Mouse (Mus musculus) layer of hippocampus, postnatal 14 days (tissue): ENCODE results near the gene U2af1. TPM values are rescaled to one million over a fixed set of nuclear protein-coding genes. Genes with fewer than 3 reads are reported as not detected.
"Not testable (repeated sequence)": the region's sequence is repeated elsewhere in the genome, so short reads cannot be mapped to it uniquely, and the experiment has no call there.

Experiments
- DNase-seq, 2 experiments: peaks; one replicate each; pipeline ENCODE4 v3.0.0; 2021 to 2022; ENCODE audit warnings: low spot score in 2 of 2, mixed read lengths in 1 of 2
- long read RNA-seq, 2 experiments: library from polyadenylated mRNA; stranded (forward); transcript quantifications; one replicate each; pipeline ENCODE4 v2.0.0; 2021
- total RNA-seq, 2 experiments: library from RNA; stranded (reverse); gene quantifications; 2 replicates each; pipeline ENCODE4 v1.2.3; 2021

U2af1 gene
- 100 to 1,000 TPM; 112 to 130 TPM for total RNA-seq
- long read RNA-seq, experiment 1, transcript U2af1-201 (8 exons, 1,046 nt): major isoform, 18 of 25 reads
- long read RNA-seq, experiment 1, partial matches to known transcripts: 0 of 25 reads
- long read RNA-seq, experiment 1, other reads (novel, unspliced or antisense): 2 of 25 reads
- long read RNA-seq, experiment 2, transcript U2af1-201 (8 exons, 1,046 nt): major isoform, 23 of 41 reads
- long read RNA-seq, experiment 2, transcript U2af1-202 (8 exons, 923 nt): minor isoform, 8 of 41 reads
- long read RNA-seq, experiment 2, partial matches to known transcripts: 1 of 41 reads
- long read RNA-seq, experiment 2, other reads (novel, unspliced or antisense): 4 of 41 reads

DNA sequence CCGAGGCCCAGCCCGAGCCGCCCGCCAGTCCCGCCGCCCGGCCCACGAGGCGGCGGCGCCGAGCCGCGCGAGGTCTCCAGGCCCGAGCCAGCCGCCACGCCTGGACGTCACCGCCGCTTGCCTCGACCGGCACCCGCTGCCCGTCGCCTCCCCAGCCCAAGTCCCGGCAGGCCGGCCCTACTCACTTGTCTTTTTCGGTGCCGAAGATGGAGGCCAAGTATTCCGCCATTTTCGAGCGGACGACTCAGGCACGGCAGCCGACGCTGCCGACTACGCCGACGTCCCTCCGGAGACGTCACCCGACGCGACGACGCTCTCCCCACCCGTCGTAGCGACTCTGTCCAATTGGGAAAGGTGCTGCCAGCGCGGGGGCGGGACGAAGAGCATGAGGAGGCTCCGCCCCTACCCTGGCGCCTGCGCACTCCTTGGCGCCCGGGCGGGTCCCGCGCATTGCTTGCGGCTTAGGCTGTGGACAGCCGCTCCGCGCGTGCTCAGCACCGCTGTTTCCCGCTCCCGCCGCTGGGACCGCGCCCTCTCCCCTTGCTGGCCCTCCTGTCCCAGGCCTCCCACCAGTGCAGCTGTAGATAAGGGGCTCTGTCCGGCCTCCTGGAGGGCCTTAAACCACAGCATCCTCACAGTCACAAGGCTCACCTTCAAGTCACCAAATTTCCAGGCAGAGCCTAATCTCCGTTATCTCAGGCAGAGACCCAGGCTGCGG, at the start of gene U2af1:
Gene U2af1 (minus strand): TSS at position 425 of the 718 bp plus-strand sequence.
- DNase-seq: peak; percentile 99

DNA sequence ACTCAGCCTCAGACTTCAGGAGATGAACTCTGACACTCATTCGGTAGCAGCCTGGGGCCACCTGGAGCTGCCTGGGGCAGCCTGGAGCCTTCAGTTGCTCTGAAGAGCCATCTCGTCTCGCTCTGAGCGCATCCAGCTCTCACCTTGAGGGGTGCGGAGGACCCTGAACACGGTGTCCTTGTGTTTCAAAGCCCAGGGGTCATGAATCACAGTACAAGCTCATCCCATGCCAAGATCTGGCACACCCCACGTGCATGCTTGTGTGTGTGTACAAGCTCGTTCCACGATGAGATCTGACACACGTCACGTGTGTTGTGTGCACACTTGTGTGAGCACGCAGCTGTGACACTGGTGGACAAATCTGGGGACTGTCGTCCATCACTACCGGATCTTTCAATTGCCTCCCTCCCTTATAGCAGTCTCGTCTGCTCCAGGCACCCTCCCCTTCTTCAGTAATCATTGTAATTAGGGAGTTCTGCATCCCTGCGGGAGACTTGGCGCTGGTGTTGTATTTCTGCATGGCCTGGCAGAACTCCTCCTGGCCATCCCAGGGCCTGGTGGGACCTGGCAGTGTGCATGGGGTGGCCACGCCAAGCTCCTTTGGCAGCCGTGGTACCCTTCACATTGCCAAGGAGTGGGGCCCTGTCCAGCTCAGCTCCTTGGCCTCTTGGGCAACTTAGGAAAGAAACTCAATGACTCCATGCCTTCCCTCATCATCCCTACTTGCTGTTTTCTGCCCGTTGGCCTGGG, 46.8 kb upstream of the U2af1 start:
- peak; percentile 64 to 84 for DNase-seq

DNA sequence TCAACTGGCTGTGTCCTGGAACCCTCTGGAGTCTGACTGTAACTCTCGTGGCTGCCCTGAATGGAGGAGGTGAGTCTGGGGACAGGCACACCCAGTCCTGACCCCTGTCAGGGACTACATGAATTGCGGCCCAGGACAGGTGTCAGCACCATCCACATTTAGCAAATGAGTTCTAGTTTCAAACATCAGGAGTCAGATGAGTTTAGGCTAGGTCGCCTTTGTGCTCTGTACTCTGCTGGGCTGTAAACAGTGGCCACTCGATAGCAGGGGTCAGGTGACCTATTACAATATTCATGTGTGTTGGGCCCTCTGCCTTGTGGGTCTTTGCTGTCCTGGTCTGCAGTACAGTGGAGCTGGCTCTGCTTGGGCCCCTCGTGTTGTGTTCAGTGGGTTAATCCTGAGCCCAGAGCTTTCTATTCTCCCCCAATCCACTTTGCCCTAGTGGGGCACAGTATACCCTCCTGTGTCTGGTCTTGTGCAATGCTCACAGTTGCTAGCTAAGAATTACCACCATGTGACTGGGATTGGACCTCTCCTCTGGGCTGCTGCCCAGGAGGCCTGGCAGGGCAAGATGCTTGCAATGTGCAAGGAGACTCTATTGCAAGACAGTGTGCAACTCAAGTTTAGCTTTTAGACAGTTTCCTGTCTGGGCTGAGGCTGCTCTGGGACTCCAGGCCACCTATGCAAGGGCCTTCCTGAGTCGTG, 44.7 kb upstream of the U2af1 start:
- peak in 1 of 2 experiments; percentile 21 for DNase-seq

DNA sequence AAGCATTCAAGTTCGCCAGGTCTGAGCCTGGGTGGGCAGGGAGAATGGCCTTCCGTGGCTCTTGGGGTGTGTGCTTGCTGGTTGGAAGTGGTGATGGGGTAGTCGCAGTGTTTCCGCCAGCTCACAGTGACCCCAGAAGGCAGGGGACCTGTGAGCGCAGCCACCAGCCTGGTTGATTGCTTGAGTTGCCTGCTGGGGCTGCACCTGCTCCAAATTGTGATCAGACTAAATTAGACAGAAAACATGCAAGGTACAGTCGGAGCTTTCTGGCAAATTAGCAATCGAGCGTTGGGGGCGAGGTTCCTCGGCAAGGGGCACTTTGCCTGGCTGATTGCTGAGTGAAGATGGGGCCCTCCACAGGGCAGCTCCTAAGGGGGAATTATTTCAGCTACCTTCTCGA, 39.7 kb upstream of the U2af1 start:
- DNase-seq: no peak

DNA sequence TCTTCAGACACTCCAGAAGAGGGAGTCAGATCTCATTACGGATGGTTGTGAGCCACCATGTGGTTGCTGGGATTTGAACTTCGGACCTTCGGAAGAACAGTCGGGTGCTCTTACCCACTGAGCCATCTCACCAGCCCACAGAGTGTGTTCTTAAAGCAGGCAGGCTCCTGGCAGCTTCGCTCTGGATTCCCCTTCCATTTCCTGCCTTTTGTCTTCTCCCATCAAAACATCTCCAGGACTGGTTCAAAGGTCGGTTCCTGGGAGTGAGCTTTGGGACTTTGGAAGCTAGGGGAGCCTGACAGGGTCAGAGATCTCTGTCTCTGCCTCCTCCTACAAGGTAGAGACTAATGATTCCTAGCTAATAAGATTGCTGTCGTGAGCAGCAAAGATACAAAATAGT, 36.7 kb upstream of the U2af1 start:
- DNase-seq: not testable (repeated sequence)

DNA sequence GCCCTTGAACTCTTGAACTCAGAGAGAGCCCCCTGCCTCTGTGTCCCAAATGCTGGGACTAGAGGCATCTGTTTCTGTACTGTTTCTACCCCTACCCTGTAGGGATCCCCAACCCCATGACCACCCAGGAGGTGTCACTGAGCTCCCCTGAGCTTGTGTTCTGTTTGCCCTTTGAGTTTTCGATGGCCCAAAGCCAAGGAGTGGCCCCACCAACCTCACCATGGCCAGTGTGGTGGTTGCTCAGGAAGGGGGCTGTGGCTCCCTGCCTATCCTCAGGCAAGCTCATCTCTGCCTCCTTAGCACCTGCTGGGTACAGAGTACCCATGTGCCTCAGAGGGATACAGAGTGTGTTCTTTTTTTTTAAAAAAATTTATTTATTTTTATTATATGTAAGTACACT, 36.3 kb upstream of the U2af1 start:
- no peak for DNase-seq

DNA sequence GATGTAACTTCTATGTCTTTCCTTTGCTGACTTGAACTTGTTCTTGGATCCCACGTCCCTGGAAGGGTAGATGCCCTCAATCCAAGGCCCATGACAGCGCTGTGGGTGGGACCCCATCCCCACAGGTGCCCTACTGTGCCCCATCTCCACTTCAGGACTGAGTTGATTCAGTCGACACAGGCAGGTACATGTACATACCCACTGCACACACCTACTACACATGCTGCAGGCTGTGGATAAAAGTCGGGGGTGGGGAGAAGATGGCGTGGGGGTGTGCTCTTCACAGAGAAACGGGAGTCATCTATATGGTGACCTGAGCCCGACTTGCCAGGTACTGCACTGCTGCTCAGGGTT, 35.3 kb upstream of the U2af1 start:
- no peak for DNase-seq

DNA sequence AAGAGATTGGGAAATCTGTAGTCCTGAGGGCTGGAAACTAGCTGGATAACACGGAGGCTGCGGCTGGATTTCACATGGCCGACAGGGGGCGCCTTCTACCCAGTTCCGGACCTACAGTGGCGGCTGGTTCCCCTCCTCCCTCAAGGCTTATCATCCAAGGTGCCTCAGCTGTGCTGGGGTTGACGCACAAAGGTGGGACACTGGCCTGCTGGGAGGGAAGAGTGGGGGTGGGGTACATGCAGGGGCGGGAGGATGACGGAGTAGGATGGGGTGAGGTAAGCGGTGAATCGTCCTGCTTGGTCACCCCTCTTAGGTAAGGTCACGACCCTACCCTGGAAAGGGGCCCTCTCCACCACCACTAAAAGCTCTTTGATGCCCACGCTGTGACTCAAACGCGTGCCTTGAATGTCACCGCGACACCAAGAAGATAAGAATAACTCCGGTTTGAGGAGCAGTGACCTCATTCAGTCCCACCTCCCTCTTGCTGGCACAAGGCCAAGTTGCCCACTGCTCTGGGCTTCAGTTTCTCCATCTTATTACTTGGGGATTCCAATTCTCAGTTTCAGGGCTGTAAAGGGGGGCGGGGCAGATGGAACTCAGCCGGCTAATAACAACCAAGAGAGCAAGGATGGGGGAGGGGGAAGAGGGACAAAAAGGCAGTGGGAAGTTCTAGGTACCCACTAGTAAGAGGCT, 34.8 kb upstream of the U2af1 start:
- DNase-seq: peak; percentile 68 to 71

DNA sequence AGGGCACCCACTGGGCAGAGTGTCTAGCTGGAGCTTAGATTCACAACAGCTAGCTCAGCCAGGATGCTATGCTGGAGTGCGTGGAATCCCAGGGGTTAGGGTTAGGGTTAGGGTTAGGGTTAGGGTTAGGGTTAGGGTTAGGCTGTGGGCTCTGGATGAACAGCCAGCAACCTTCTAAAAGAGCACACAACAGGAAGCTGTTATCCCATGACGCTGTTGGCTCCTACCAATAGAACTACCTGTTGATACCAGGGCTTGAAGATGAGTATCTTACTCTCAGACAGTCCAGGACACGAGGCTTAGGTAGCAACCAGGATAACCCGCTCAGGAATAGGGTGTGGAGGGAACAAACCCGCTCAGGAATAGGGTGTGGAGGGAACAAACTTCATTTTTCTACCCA, 34.2 kb upstream of the U2af1 start:
- DNase-seq: no peak

DNA sequence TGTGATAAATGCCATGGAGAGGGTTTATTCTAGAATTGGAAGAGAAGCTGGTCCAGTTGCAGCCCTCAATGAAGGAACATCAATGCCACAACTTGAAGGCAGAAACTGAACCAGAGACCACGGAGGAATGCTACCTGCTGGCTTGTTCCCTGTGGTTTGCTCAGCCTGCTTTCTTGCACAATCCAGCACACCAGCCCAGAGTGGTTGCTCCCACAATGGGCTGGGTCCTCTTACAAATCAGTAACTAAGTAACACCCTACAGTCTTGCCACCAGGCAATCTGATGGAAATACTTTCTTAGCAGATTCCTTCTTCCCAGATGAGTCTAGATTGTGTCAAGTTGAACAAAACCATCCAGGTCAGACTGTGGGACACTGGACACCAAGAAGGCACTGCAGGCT, 30.9 kb upstream of the U2af1 start:
- no peak for DNase-seq

DNA sequence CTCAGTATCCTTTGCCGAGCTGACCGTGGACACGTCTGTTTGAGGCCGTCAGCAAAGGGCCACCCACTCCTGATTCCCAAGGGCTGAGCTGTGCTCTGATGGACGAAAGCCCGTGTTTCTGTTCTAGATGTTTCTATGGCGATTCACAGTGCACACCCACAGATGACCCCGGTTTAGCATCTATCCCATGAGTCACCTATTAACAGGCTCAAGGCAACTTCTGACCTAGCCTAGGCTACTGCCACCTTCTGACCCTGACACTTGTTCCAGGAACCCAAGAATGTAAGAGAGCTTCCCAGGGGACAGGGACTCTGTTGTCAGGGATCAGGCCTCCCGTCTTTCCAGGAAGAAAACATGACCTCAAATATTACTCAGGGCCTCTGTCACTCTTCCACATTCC, 29.4 kb upstream of the U2af1 start:
- DNase-seq: no peak

DNA sequence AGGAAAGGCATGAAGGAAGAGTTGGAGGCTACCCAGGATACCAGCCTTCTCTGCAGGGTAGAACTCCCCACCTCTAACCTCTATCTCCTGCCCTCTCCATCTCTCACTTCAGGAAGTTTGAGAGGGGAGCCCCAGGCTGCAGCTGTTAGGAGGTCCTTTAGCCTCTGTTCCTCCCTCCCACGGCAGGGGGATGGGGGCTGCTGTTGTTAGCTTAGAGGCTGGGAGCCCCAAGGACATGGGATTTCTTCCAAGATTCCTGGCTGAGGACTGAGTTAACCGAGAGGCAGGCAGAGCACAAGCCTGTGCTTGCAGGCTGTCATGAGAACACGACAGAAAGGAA, 27.5 kb upstream of the U2af1 start:
- DNase-seq: no peak

DNA sequence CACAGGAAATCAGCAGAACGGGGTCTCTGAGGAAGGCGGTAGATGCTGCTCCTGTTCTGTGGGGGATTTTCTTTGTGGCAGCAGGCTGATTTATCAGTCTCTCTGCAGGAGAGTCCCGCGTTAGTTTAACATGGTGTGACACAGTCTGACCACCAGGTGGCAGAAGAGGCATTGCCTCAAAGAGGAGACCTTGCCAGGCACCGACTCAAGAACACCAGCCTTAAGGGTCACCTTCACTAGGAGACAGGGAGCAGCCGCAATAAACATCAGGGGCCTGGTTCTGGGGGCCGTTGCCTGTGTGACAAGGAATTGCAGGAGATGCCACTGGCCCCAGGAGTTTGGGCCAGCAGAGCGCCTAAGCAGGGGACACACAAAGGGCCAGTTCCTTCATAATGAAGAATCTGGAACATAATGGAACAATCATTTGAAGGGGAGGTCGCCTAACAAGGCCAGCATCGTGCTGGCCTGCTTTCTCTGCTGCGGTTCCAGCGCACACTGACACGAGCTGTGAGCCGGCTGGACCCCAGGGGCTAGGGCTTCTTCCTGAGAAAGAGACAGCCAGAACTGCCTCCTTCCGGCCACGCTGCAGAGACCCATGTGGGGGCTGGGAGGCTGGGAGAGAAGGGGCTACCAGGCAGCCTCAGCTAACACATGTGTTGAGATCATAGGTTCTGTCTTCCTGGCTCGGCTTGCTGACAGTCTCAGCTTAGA, 27.0 kb upstream of the U2af1 start:
- peak; percentile 85 to 91 for DNase-seq

DNA sequence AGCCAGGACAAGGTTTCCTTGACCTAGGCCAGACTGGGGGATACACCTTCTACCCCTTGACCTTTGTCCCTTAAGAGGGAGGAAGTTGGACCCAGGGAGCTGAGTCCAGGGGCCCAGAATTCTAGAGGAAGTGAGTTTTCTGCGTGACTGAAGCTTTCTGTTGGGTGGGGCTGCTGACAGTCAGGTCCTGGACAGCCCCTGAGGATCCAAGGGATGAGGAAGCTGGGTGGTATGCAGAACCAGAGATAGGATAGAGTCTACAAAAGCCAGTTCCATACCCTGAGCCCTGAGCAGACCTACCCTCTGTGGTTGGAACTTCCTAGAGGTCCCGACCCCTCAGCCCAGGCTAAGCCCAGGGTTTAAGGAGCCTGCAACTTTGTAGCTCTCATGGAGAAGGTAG, 21.8 kb upstream of the U2af1 start:
- no peak for DNase-seq

DNA sequence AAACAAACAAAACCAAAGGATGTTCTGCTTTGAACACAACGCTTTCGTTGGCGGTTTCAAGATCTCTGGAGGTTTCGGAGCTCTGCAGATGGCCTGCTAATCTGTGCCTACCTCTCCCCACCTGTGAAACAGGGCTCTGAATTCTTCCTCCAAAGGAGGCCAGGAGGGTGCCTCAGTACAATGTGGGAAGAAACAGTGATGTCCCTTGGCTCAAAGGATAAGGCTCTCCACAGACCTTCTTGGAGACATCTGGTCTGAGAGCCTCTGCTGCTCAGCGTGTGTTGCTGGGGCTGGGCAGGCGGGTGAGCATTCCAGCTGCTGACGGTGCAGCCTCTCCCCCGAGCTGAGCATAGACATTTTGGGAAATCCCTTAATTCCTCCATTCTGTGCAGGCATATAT, 18.8 kb upstream of the U2af1 start, which contains the start of gene Cryaa:
Gene Cryaa (plus strand): TSS at position 301 of the 400 bp plus-strand sequence.
- DNase-seq: no peak

DNA sequence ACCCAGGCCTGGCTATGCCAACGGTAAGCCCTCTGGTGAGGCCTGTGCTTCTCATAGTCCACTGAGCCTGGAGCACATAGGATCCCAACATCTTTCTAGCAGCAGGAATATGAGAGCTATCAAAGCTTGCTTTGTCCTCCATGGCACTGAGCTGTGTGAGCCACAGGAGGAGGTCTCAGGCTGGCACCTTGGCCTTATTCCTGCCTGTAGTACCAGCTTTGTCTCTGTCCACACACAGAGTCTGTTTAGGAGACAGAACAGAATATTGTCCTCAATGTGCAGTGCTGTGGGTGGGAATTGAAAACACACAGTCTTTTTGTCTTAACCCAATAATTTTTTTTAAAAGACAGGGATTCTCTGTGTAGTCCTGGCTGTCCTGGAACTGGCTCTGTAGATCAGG, 15.7 kb upstream of the U2af1 start:
- DNase-seq: no peak

DNA sequence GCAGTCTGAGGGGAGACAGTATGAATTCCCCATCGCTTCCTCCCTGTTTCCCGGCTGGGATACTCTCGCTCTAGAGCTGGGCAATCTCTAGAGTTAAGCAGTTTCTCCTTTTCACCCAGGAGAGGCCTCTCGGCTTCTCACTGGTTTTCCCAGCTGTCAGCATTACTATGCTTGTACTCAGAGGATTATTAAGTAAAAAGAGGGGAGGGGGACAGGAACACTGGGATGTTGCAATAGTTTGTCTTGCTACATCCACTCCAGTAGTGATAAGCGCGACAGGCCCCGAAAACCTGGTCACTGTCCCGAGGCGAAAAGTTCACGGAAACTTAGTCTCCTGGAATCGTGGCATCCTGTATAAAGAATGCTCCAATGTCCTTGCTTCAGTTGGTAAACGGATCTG, 13.6 kb upstream of the U2af1 start:
- DNase-seq: no peak

DNA sequence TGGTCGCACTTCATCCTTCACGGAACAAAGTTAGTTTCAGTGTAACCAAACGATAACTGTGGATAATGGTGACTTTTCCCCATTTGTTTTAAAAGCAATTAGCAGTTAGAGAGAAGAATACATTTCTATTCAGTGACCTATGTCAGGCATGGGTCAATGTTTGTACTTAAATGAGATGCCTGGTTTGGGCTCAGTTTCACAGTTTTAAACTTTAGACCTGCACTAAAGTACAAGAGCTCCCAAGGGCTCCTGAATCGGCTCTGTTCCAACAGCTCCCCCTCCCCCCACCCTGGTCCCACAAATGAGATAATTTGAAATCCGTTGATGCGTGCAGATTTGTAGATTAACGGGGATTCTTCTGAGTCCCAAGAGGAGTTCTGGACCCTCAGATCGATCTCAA, 13.0 kb upstream of the U2af1 start:
- no peak for DNase-seq

DNA sequence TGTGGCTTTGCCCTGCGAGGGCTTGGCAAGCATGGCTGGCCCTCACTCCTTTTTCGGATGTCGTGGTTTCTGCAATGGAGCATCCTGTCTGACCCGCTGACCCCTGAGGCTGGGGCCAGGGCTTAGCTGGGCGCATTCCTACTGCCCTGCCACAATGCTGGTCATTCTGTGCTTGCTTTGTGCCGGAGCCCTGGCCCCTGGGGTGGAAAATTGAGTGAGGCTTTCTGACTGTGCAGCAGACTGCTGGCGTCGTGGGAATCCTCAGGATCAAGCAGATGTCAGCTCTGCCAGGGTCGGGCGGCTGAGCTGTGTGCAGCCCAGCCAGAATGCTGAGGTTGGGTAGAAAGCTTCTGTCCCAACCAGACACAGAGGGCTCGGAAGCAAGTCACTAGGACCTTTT, 11.5 kb upstream of the U2af1 start:
- DNase-seq: no peak

DNA sequence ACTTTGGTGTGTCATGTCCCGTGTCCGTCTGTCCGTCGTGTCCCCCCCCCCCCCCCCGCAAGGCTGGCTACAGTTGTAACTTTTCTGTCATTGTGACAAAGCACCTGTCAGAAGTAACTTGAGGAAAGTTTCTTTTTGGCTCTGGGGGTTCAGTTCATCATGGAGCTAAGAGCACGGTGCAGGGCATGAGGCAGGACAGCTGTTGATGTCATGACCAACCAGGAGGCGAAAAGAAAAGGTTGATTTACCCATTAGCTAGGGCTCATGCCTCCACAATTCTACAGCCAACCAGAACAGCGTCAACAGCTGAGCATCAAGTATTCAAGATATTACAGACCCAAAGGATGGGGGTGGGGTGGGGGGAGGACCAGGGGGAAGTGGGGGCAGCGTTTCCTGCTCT, 9.6 kb upstream of the U2af1 start:
- DNase-seq: no peak
